Mouse (Mus musculus) T-helper 1 cell (primary cell): Measurements from ENCODE around the gene Aicda.

Experiments used
- in situ Hi-C: fragments of 300-600 bp; cut with MboI, MseI; formaldehyde crosslinking; loops from one replicate; pipeline ENCODE4 v1.15.1; 2025; ENCODE audit warnings: high pct_unique_total_duplicates

The Aicda gene

GRCm38 (mm10) chr6:122600066-122600646, 46.6 kb downstream of the Aicda start:
- in situ Hi-C loops, result no loop called here

- in situ Hi-C loops, result no loop called here
Observed at GRCm38 (mm10) chr6:122601031-122601430, 47.4 kb downstream of the Aicda start.

- in situ Hi-C loops, result no loop called here
Observed at GRCm38 (mm10) chr6:122601615-122602014, 48.0 kb downstream of the Aicda start.

- in situ Hi-C loops, result no loop called here
Observed at GRCm38 (mm10) chr6:122602242-122602991, 48.8 kb downstream of the Aicda start, which contains the start of gene Apobec1. Gene Apobec1 (minus strand): TSS chr6:122602444.

- in situ Hi-C loops, result no loop called here
Observed at GRCm38 (mm10) chr6:122602992-122603322, 49.4 kb downstream of the Aicda start.

GRCm38 (mm10) chr6:122604260-122604659, 50.7 kb downstream of the Aicda start:
- in situ Hi-C loops, result no loop called here

- in situ Hi-C loops, result no loop called here
Observed at GRCm38 (mm10) chr6:122605483-122605882, 51.9 kb downstream of the Aicda start.

GRCm38 (mm10) chr6:122606661-122607060, 53.1 kb downstream of the Aicda start:
- in situ Hi-C loops, result no loop called here

GRCm38 (mm10) chr6:122607700-122608099, 54.1 kb downstream of the Aicda start:
- in situ Hi-C loops, result no loop called here

GRCm38 (mm10) chr6:122608434-122609376, 55.1 kb downstream of the Aicda start:
- in situ Hi-C loops, result no loop called here

- in situ Hi-C loops, result no loop called here
Observed at GRCm38 (mm10) chr6:122609377-122609728, 55.8 kb downstream of the Aicda start.

- in situ Hi-C loops, result no loop called here
Observed at GRCm38 (mm10) chr6:122609771-122610170, 56.2 kb downstream of the Aicda start, which contains the start of gene Gdf3. Gene Gdf3 (minus strand): TSS chr6:122610087.

GRCm38 (mm10) chr6:122612426-122612825, 58.8 kb downstream of the Aicda start:
- in situ Hi-C loops, result no loop called here
